Mouse (Mus musculus): Measurements from ENCODE around the gene Rraga.
"Not testable (repeated sequence)": the region's sequence is repeated elsewhere in the genome, so short reads cannot be mapped to it uniquely, and the experiment has no call there.

DNA sequence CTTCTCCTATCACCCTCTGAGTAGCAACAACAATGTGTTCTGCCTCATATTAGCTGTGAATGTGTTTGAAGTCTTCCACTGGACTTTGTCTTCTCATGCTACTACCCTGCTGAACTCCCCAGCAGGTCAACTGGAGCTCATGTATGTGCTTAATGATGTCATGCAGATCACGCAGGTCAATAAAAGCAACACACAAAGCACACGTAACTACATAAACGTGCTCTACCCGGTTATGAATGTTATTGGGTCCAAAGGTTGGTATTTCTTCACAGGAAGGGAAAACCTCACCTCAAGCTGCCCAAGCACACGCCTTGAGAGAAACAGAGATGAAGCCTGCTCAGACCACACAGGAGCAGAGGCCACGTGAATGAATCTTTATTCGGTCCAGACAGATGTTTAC lies 51.0 kb downstream of the Rraga start:
- TF ChIP-seq CTCF (IDR thresholded peaks at IDR 0.05; ENCODE audit: borderline replicate concordance, extremely low read depth, insufficient read depth, insufficient read length); POLR2A (IDR thresholded peaks at IDR 0.05; ENCODE audit: borderline replicate concordance, extremely low read depth, insufficient read depth, insufficient read length, poor library complexity, severe bottlenecking): not testable (repeated sequence)

All from brain, embryonic 14.5 days (tissue).